Mouse (Mus musculus) ES-E14 (cell line): ENCODE results near the gene Rph3a.

Source experiments
- CHD2 ChIP-seq: IDR thresholded peaks from 2 replicates; pipeline ENCODE4 v1.6.1; 2014; ENCODE audit warnings: mild to moderate bottlenecking, low read depth, low read length, inconsistent platforms
- HCFC1 ChIP-seq: IDR thresholded peaks from 2 replicates; pipeline ENCODE4 v1.6.1; 2012; ENCODE audit warnings: low read length, inconsistent platforms, borderline replicate concordance; ENCODE audit not compliant: insufficient read depth
- ZC3H11A ChIP-seq: IDR thresholded peaks from 2 replicates; pipeline ENCODE4 v1.6.1; 2012; ENCODE audit warnings: low read depth, mild to moderate bottlenecking, inconsistent platforms, low read length, borderline replicate concordance
- ZNF384 ChIP-seq: IDR thresholded peaks from 2 replicates; pipeline ENCODE4 v1.6.1; 2012; ENCODE audit warnings: low read depth, low read length, inconsistent platforms

- TF ChIP-seq CHD2 (no peak), HCFC1 (no peak), ZNF384 (no peak), ZC3H11A (no peak)
These were observed 107.8 kb downstream of the Rph3a start for GRCm38 (mm10) chr5:120902056-120902455.
